Comparison of ENCODE assay signal across 14 mouse cellular contexts in the genomic region with DNA sequence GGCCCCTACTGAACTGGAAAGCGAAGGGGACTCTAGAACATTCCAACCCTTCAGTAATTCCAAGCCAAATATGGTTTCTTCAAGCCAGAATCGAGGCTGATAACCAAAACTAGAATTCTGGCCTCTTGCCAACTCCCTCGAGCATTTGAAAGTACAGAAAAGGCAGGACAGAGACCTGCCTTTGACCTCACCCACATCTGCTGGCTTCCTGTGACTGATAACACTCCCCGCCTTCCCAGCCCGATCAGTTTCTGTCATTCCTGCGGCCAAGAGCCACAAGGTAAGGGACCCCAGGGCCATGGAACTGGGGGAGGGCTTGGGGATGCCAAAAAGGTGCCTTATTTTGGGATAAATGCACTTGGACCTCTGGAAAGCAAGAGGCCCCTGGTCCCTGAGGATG. TPM values are rescaled to one million over a fixed set of nuclear protein-coding genes. Genes with fewer than 3 reads are reported as not detected.
DNase-seq lines count a peak whose midpoint lies in the region; ATAC-seq and TF ChIP-seq lines count a peak whose summit lies in the region.
"Had no signal": no experiment of that assay in that cellular context is flagged by ENCODE, and none has a peak within 500 bp of the region (broad histone marks: within the 10 kb centered on the region; RNA-seq: fewer than 3 reads in every experiment).

No protein-coding gene starts in this region.

- H3K9ac ChIP-seq in heart, embryonic 11.5 days (ENCODE audit: low read depth, low read length), result peak overlapping the region; percentile 43; the same call in 1 of the 2 replicates
- peak overlapping the region; percentile 52 for H3K9ac ChIP-seq in liver, postnatal 0 days (replicated peaks)
- H3K9ac ChIP-seq: midbrain, embryonic 12.5 days had no signal

- no peaks in the 10 kb centered on the region for H3K9me3 ChIP-seq in heart, embryonic 11.5 days (replicated peaks; ENCODE audit: control insufficient read depth, low read length)
- H3K9me3 ChIP-seq in liver, postnatal 0 days (ENCODE audit: low read length), result no peaks in the 10 kb centered on the region
- H3K9me3 ChIP-seq: midbrain, embryonic 12.5 days had no signal

- no peaks in the 10 kb centered on the region for H3K27me3 ChIP-seq in heart, embryonic 11.5 days (ENCODE audit: control insufficient read depth, insufficient read depth, low read length)
- no peaks in the 10 kb centered on the region for H3K27me3 ChIP-seq in liver, postnatal 0 days (ENCODE audit: insufficient read depth, low read length)
- H3K27me3 ChIP-seq: CH12.LX; midbrain, embryonic 12.5 days had no signal

- peak overlapping the region; percentile 86 for H3K27ac ChIP-seq in heart, embryonic 11.5 days (ENCODE audit: low read depth, low read length)
- H3K27ac ChIP-seq in liver, postnatal 0 days (ENCODE audit: low read depth), result peak overlapping the region; percentile 89
- no peak overlapping the region for H3K27ac ChIP-seq in left cerebral cortex, adult 2 months
- H3K27ac ChIP-seq: midbrain, embryonic 12.5 days had no signal

- 11% methylated on average over 6 of the region's 6 CpGs for WGBS in heart, embryonic 11.5 days (ENCODE audit: insufficient replicate concordance)
- 24% methylated on average over 6 of the region's 6 CpGs for WGBS in liver, postnatal 0 days (ENCODE audit: insufficient replicate concordance)

- ATAC-seq in heart, embryonic 11.5 days (replicated peaks; ENCODE audit: insufficient number of reproducible peaks, low FRiP score, low TSS enrichment), result peak; percentile 58; the same call in 1 of the 2 replicates
- ATAC-seq in liver, postnatal 0 days, result peak; percentile 87

- peak; percentile 89 for TF ChIP-seq EP300 in liver, postnatal 0 days (IDR thresholded peaks at IDR 0.05; ENCODE audit: low read depth)

- no peak overlapping the region; the same call in 1 of the 2 replicates for H3K4me3 ChIP-seq in heart, embryonic 11.5 days (ENCODE audit: low read depth, low read length)
- peak overlapping the region; percentile 51 for H3K4me3 ChIP-seq in liver, postnatal 0 days (ENCODE audit: low read depth, low read length)
- H3K4me3 ChIP-seq in left cerebral cortex, adult 2 months, result no peak overlapping the region
- H3K4me3 ChIP-seq: midbrain, embryonic 12.5 days had no signal

- no peak for TF ChIP-seq CTCF in liver, postnatal 0 days (IDR thresholded peaks at IDR 0.05; ENCODE audit: low read depth)
- TF ChIP-seq CTCF in left cerebral cortex, adult 2 months (IDR thresholded peaks at IDR 0.05), result no peak

- H3K4me1 ChIP-seq in heart, embryonic 11.5 days (ENCODE audit: control insufficient read depth, insufficient read depth, low read length), result peaks cover 48% of the 10 kb centered on the region
- H3K4me1 ChIP-seq in liver, postnatal 0 days (ENCODE audit: insufficient read depth), result peaks cover 45% of the 10 kb centered on the region

- H3K4me2 ChIP-seq in heart, embryonic 11.5 days, result peak overlapping the region; percentile 38
- peak overlapping the region; percentile 62 for H3K4me2 ChIP-seq in liver, postnatal 0 days (ENCODE audit: low read depth, low read length)
- H3K4me2 ChIP-seq: midbrain, embryonic 12.5 days had no signal

- H3K36me3 ChIP-seq in heart, embryonic 11.5 days (ENCODE audit: control insufficient read depth, insufficient read depth, low read length), result peaks cover 10% of the 10 kb centered on the region
- H3K36me3 ChIP-seq in liver, postnatal 0 days (replicated peaks; ENCODE audit: insufficient read depth, low read length), result peaks cover 45% of the 10 kb centered on the region

- DNase-seq in heart, adult 9 months (ENCODE audit: low spot score in 2 of 2), result peak; percentile 36 to 42
- no peak for DNase-seq in heart, postnatal 36 days
- DNase-seq in MEL-GATA-1-ER (ENCODE audit: extremely low read depth, low read depth), result peak; percentile 82
- DNase-seq in liver, postnatal 0 days, result peak; percentile 82
- no peak for DNase-seq in urinary bladder, postnatal 10 days (ENCODE audit: low spot score)
- DNase-seq in gastrocnemius, postnatal 36 days, result no peak
- no peak for DNase-seq in left cerebral cortex, adult 2 months (ENCODE audit: extremely low spot score in 1 of 2, low spot score in 2 of 2)
- DNase-seq: adrenal gland, postnatal 10 days; embryo, embryonic 11 days; kidney, adult 18-20 months; thymus, postnatal 25 days had no signal

- intact Hi-C loops in heart, postnatal 36 days (cut with DNase I), result no loop called here
- intact Hi-C loops in gastrocnemius, postnatal 36 days (cut with DNase I), result no loop called here
- intact Hi-C loops in left cerebral cortex, adult 2 months (cut with DNase I), result no loop called here

RNA-seq across cellular contexts. Expression of a gene that starts 2.7 kb away (rescaled TPM):
- total RNA-seq in heart, postnatal 36 days (2021), result under 1 TPM; 0.11 to 0.22 TPM
- 0.50 and 0.62 TPM in 2 replicates for polyA plus RNA-seq in heart, embryonic 11.5 days (2014; fragmentation: Nextera tagmentation; extraction: Ambion mirVana)
- polyA plus RNA-seq in liver, postnatal 0 days (2015; fragmentation: Nextera tagmentation; extraction: Ambion mirVana), result 0.28 and 0.35 TPM in 2 replicates
- total RNA-seq in gastrocnemius, postnatal 36 days (2021), result under 1 TPM; 0.15 to 0.18 TPM
- 1 to 10 TPM; 4.8 to 5.1 TPM for total RNA-seq in left cerebral cortex, adult 2 months (2021)

RNA-seq across cellular contexts. Expression of a gene that starts 36.8 kb away (rescaled TPM):
- 1 to 10 TPM; 8.5 to 8.8 TPM for total RNA-seq in heart, postnatal 36 days (2021)
- 2.9 and 3.1 TPM in 2 replicates for polyA plus RNA-seq in heart, embryonic 11.5 days (2014; fragmentation: Nextera tagmentation; extraction: Ambion mirVana)
- polyA plus RNA-seq in liver, postnatal 0 days (2015; fragmentation: Nextera tagmentation; extraction: Ambion mirVana), result 0.13 and 0.21 TPM in 2 replicates
- 1 to 10 TPM; 5.9 to 8.1 TPM for total RNA-seq in gastrocnemius, postnatal 36 days (2021)
- 100 to 1,000 TPM in 1 of 2 experiments, 10 to 100 TPM in 1; 94.4 to 103 TPM for total RNA-seq in left cerebral cortex, adult 2 months (2021)

RNA-seq across cellular contexts. Expression of a gene that starts 50.5 kb away (rescaled TPM):
- 1 to 10 TPM; 1.7 to 3.3 TPM for total RNA-seq in heart, postnatal 36 days (2021)
- polyA plus RNA-seq in heart, embryonic 11.5 days (2014; fragmentation: Nextera tagmentation; extraction: Ambion mirVana), result 0.89 and 1.0 TPM in 2 replicates
- 1.9 and 2.0 TPM in 2 replicates for polyA plus RNA-seq in liver, postnatal 0 days (2015; fragmentation: Nextera tagmentation; extraction: Ambion mirVana)
- 1 to 10 TPM; 1.4 to 2.2 TPM for total RNA-seq in gastrocnemius, postnatal 36 days (2021)
- total RNA-seq in left cerebral cortex, adult 2 months (2021), result 1 to 10 TPM; 3.3 TPM

Comparison
In these comparisons a context has a peak if more than half of its experiments do, and no peak if none do; other contexts are left out.
1. DNase-seq: peak in heart, adult 9 months (2 of 2), MEL-GATA-1-ER (single experiment) and liver, postnatal 0 days (single experiment); none in heart, postnatal 36 days (0 of 2), urinary bladder, postnatal 10 days (single experiment), gastrocnemius, postnatal 36 days (0 of 2) and left cerebral cortex, adult 2 months (0 of 2).
2. RNA of a gene that starts 2.7 kb away (total RNA-seq): 4.8 to 5.1 TPM in left cerebral cortex, adult 2 months; 0.11 to 0.22 TPM in heart, postnatal 36 days and 0.15 to 0.18 TPM in gastrocnemius, postnatal 36 days; every median in the first group is over 4 times any median in the second.
3. RNA of a gene that starts 36.8 kb away (total RNA-seq): 94.4 to 103 TPM in left cerebral cortex, adult 2 months; 8.5 to 8.8 TPM in heart, postnatal 36 days and 5.9 to 8.1 TPM in gastrocnemius, postnatal 36 days; every median in the first group is over 4 times any median in the second.